Mouse (Mus musculus) lung, adult 2 months (tissue): ENCODE data around the gene Psenen.

Source experiments
- CTCF ChIP-seq: fragments of 200-500 bp; IDR thresholded peaks from 2 replicates; pipeline ENCODE4 v1.5.1; 2011; ENCODE audit warnings: mild to moderate bottlenecking, low read length, control low read depth; ENCODE audit not compliant: insufficient read depth
- POLR2A ChIP-seq: fragments of 200-500 bp; IDR thresholded peaks from 2 replicates; pipeline ENCODE4 v1.6.1; 2011; ENCODE audit warnings: low read depth, mild to moderate bottlenecking, control low read depth, low read length, borderline replicate concordance; ENCODE audit errors: extremely low read depth

GRCm38 (mm10) chr7:30560296-30560695 lies 3.1 kb downstream of the Psenen start:
- TF ChIP-seq POLR2A (no peak), CTCF (no peak)
